Mouse (Mus musculus) left cerebral cortex, postnatal 25 days (tissue): Measurements from ENCODE around the gene Ttll6. TPM values are rescaled to one million over a fixed set of nuclear protein-coding genes. Genes with fewer than 3 reads are reported as not detected.

Experiments used
- DNase-seq, 2 experiments: peaks; one replicate each; pipeline ENCODE4 v3.0.0; 2022; ENCODE audit warnings: low spot score in 2 of 2, mixed read lengths in 1 of 2
- intact Hi-C: fragments of 180-260 bp; cut with DNase I; formaldehyde crosslinking; loops from one replicate; pipeline ENCODE4 v1.15.1; 2025
- total RNA-seq, 2 experiments: library from RNA; stranded (reverse); gene quantifications; 2 replicates each; pipeline ENCODE4 v1.2.3; 2021

Gene Ttll6
- total RNA-seq, 2 experiments from 2014 or later: not detected

DNA sequence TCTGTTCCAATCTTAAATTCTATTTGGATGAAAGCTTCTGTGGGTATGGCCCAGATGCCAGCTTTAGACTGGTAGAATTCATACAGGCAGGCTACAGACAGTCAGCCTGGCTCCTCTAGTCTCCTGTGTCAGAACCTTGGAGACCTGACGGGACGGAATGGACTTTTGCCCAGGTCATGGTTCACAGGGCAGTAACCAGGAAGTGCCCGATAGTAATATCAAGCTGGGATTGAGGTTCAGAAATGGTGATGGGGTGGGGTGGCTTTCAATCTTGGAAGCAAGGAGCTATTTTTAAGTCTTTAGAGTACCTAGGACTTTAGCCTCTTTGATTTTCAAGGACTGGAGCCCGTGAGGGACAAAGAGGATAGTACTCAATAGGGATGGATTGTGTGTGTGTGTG, 53.7 kb downstream of the Ttll6 start:
- intact Hi-C loops: no loop called here
- DNase-seq: no peak

DNA sequence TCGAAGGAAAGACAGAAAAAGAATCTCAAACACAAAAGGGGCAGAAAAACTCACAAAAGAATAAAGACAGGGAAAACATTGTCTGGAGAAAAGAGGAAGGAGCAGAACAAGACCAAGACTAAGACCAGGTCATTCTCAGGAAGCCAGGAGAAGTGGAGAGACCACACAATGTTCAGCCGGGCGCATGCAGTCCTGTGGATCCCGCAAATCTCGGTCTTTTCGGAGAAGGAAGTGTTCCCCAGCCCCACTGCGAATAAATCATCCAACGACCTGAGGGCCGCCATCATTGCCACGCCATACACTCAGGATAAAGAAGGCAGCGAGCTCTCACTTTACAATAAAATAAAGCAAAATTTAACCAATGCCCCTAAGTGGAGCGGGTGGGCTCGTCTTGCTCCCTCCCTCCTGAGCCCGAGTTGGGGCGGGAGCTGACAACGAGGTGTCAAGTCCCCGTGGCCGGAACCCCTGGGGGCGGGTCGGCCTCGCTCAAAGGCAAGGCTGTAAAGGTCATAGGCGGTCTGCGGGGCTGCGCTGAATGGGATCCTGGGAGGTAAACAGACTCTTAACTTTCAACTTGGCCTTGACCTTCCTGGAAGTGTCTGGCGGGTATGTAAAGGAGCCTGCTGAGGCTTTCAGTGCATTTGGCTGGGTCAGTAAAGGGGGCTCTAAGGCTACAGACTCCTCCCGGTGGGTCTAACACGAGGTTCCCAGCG, 56.4 kb downstream of the Ttll6 start:
- intact Hi-C loops: loop anchor here (5.0 to 10.0 kb wide), 3 partner anchors 275 to 1038 kb away; partner anchors contain the start of gene B4galnt2
- no peak for DNase-seq

DNA sequence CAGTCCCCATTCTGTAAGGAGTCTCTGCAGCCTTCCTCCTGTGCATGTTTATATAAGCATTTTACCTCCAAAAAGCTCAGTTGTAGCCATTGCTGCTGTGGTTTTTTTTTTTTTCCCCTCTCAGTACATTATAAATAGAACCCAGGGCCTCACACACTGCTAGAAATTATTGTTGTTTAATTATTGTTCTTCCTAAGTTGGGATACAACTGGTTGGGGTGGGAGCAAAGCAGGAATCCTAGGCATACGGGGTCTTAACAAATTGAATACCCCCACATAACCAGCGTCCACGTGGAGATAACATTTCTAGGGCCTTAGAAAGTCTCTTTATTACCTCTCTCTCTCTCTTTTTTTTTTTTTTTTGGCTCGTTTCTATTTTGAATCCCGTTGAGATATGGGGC, 57.5 kb downstream of the Ttll6 start:
- intact Hi-C loops: loop anchor here (5.0 to 10.0 kb wide), 3 partner anchors 276 to 1039 kb away; partner anchors contain the start of gene B4galnt2

DNA sequence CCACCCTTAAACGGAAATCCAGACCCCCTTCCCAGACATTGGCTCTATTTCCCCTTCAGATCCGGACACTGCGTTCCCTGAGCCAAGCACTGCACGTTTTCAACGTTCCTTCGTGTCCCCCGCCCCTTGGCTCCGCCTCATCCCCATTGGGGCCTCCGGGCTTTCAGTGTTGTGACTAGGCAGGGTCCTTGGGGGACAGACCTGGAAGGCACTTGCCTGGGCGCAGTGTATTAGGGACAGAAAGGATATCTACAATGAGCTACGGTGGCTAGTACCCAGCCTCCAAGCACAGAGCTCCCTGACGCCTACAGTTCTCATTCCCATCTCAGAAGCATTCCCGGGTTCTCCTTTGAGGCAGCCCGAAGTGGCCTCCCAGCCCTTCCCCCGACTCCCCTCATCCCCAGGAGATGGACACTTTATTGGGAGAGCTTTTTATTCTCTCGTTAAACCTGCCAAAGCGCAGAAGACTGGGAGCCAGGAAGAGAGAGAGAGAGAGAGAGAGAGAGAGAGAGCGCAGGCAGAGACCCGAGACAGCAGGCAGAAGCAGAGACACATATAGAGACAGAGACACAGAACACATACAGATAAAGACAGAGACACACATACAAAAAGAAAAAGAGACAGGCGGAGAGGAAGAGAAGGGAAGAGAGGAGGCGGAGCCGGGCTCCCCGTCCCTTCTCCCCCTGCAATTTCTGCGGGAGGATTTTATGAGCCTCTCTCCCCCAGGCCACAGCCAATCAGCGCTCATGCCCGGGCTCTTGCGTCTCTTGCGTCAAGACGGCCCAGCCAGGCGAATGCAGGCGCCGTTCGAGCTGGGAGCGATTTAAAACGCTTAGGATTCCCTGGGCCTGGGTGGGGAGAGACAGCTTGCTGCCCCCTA, 60.2 kb downstream of the Ttll6 start, which contains the start of gene Hoxb13:
Hoxb13 (plus strand) TSS at position 796 of the 880 bp plus-strand sequence.
- intact Hi-C loops: loop anchor here (5.0 to 10.0 kb wide), 3 partner anchors 279 to 1041 kb away; partner anchors contain the start of gene B4galnt2
- no peak for DNase-seq

More for the DNA sequence above, 57.5 kb downstream of the Ttll6 start:
- no peak for DNase-seq

DNA sequence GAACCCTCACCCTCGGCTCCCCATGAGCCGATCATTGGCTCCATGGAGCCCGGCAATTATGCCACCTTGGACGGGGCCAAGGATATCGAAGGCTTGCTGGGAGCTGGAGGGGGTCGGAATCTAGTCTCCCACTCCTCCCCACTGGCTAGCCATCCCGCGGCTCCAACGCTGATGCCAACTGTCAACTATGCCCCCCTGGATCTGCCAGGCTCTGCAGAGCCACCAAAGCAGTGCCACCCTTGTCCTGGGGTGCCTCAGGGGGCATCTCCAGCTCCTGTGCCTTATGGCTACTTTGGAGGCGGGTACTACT, 60.8 kb downstream of the Ttll6 start:
- DNase-seq: no peak
- intact Hi-C loops: loop anchor here (5.0 to 10.0 kb wide), 3 partner anchors 280 to 1042 kb away; partner anchors contain the start of gene B4galnt2

DNA sequence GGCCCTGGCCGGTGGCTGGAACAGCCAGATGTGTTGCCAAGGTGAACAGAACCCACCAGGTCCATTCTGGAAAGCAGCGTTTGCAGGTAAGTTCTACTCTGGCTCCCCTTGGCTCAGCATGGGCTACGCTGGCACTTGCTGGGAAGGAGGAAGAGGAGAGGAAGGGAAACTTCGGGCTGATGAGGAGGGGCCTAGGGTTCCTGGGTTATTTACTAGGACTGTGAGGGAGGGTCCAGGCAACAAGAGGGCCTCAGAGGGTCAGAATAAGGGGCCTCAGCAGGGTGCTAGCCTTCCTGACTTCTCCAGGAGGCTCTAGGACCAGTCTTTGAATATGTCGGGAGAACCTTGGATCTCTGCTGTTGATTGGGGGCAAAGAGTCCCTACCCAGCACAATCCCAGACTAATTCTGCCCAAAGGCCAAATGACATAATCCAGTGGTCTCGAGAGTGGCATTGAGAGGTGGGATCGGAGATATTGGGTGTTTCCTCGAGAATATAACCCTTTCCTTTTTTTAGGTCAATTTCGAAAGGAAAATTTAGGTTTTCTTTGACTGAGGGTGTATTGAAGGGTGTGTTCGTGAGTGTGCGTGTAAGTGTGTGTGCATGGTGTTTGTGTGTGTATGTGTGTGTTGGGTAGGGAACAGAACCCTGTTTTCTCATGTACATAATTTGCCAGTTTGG, 61.5 kb downstream of the Ttll6 start:
- no peak for DNase-seq
- intact Hi-C loops: loop anchor here (5.0 to 10.0 kb wide), 4 partner anchors 157 to 1043 kb away; partner anchors contain the start of genes B4galnt2 and Hoxb2

DNA sequence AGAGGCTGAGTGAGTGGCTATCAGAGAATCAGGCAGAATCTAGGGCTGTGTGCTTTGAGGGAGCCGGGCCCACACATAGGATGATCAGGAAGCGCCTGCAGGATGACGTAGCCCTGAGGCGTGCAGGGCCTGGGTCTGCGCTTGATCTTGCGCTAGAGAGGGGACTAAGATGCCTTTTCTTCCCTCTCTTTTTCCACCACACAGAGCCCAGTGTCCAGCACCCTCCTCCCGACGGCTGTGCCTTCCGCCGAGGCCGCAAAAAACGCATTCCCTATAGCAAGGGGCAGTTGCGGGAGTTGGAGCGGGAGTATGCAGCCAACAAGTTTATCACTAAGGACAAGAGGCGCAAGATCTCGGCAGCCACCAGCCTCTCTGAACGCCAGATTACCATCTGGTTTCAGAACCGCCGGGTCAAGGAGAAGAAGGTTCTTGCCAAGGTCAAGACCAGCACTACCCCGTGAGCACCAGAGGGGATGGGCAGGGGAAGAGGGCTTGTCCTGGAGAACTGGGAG, 62.2 kb downstream of the Ttll6 start:
- intact Hi-C loops: loop anchor here (5.0 to 10.0 kb wide), 3 partner anchors 156 to 549 kb away; partner anchors contain the start of genes B4galnt2 and Hoxb2
- DNase-seq: no peak

DNA sequence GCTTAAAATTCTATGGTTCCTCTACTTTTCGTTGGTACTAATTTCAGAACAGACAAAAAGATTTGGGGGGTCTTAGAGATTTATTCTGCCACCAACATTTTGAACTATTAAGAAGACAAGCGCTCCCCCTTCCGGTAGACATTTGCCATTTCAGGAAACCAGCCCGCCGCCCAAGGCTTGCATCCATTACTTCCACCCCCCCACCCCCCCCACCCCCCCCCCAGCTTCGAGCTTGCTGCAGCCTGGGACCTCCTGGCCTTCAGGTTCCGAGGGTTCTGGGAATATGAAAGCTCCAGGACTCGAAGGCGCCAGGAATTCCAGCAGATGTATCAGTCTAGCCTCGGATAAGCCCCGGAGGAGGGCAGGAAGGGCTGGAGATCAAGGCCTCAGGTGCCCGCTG, 65.1 kb downstream of the Ttll6 start:
- DNase-seq: no peak
- intact Hi-C loops: loop anchor here (5.0 to 10.0 kb wide), 3 partner anchors 154 to 546 kb away; partner anchors contain the start of genes B4galnt2 and Hoxb2

DNA sequence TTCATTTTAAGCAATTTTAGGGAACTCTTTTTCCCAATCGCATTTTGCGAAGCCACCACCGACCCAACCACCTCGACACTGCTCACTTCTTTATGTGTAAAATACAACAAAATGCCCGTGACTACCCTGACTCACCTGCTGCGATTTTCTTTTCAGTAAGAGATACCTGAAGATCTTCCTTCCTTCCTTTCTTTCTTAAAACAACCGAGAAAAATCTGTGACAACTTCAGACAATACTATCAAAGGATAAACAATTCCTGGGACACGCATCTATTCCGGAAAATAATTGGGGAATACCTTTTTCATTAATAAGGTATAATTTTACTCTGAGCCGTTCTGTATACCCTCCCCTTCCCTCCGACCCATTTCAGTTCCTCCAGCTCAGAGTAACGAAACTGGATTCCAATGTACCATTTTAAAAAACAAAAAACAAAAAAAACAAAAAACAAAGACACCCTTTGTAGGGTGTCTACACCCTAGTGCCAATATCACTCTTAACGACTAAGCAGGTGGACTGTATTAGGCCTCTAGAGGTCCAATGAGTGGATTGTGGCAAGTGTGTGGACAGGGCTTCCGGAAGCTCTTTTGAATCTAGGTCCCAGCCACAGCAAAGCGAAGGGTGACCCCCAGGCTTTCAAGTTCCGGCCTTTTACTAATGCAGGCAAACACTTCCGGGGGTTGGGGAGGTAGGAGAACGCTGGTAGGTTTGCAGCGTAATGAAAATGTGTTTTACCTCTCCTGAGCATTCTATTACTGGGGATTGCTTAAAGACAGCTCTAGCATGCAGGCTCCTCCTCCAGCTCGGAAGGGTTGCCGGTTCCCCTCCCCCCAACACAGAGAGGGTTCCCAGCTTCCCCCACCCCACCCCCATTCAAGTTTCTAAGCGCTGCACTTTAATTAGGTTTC, 65.8 kb downstream of the Ttll6 start:
- intact Hi-C loops: loop anchor here (5.0 to 10.0 kb wide), 6 partner anchors 68 to 545 kb away; partner anchors contain the start of genes B4galnt2, Hoxb2 and Igf2bp1
- no peak for DNase-seq

DNA sequence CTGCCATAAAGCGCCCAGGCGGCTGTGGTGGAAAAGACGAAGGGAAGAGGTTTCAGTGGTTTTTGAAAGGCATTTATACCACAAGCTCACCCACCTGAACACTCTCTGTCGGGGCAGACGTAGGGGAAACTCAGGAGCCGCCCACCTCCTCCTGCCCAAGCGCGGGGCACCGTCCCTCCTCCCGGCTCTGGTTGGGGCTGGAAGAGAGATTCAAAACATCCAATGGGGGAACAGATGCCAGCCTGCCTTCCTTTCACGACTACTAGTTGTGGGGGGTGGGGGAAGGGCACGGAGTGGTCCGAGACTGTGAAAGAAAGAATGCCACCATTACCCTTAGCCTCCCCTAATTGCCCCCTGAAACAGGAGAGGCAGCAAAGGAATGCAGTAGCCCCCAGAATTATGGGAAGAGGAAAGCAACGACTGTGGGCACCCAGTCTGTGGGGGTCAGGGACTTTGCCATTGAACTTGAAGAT, 66.6 kb downstream of the Ttll6 start:
- intact Hi-C loops: loop anchor here (5.0 kb wide), 3 partner anchors 67 to 193 kb away; partner anchors contain the start of gene Igf2bp1
- no peak for DNase-seq

DNA sequence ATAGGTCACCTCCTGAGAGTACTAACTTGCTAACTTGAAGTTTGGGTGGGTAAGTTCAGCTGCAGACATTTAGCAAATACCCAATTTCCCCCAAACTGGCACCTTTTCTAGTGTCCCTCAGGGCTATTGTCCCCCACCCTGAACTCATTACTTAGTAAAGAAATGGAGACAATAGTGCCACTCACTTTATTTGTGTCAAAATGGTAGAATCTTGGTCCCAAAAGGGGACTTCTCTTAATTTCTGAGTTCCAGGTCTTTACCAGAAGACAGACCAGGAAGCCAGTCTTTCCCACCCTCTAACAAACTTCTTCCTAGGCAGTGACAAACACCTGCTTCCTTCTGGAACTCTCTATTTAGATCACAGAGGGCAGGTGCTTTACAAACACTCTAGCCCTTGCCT, 68.2 kb downstream of the Ttll6 start:
- intact Hi-C loops: loop anchor here (5.0 kb wide), 3 partner anchors 66 to 194 kb away; partner anchors contain the start of gene Igf2bp1
- DNase-seq: no peak

DNA sequence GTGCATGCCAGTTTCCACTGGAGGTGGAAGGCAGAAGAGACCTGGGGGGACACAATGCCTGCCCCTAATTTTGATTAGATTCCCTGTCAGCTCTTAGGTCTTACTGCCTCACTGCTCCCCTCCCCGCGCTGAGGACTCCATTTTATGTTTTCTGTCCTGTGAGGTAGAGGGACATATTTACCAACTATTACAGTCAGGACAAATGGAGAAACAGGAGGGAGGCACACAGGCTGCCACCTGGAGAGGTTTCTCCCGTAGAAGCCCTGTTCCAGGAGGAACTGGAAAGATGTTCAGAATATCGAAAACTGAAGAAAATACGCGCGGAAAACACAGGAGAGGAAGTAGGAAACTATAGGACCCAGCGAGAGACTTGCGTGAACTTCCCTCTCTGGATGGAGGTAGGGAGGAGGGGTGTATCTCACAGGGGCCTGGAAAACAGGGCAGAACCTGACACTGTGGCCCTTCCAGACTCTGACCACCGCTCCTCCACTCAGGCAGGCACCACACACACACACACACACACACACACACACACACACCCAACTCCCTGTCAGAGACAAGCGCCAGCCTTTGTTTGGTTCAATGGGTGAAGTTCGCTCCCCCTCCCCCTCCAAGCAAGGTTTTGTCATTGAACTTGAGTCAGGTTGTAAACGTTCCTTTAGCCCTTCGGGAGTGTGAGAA, 69.0 kb downstream of the Ttll6 start:
- intact Hi-C loops: loop anchor here (5.0 kb wide), 3 partner anchors 65 to 195 kb away; partner anchors contain the start of gene Igf2bp1
- no peak for DNase-seq

DNA sequence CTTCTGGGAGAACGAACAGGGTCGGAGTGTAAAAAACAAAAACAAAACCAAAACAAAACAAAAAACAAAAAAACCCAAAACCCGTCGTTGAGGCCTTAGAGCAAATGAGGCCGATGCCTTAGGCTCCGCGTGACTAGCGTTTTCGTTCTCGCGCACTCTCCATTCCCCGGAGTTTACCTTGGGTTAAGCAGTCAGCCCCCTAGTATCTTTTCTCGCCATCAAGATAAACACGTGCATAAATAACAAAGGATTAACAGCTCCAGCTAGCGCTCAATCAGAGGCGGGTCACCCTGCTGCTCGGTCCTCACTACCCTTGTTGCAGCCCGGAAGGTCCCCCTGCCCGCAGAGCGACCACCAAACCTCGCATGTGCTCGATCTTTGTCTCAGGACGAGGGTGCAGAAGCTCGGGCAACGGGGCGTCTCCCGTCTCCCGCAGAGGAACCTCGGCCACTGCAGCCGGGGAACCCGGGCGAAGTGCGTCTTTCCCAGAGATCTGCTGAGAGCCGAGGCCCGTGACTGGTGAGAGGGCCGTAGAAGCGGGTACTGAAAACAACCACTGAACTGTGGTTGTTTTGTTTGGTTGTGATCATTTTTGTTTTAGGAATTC, 69.7 kb downstream of the Ttll6 start:
- intact Hi-C loops: loop anchor here (5.0 kb wide), 3 partner anchors 64 to 196 kb away; partner anchors contain the start of gene Igf2bp1
- no peak for DNase-seq

DNA sequence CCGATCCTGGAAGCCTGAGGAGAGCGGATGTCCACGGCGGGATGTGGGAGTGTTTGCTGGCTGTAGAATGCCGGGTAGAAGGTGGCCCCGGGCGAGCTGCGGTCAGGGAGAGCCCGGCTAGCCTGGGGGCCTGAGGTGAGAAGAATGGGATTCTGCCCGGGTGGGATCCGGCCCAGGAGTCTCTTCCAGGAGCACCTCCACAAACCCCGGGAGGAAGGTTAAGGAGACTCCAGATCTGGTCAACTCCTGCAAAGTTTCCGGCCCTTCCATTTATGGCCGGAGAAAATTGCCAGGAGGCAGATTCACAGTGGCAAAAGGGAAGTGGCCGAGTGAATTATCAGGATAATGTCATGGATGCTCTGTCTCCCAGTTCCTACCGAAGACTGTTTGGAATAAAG, 70.2 kb downstream of the Ttll6 start:
- DNase-seq: no peak
- intact Hi-C loops: loop anchor here (5.0 kb wide), 3 partner anchors 64 to 196 kb away; partner anchors contain the start of gene Igf2bp1

DNA sequence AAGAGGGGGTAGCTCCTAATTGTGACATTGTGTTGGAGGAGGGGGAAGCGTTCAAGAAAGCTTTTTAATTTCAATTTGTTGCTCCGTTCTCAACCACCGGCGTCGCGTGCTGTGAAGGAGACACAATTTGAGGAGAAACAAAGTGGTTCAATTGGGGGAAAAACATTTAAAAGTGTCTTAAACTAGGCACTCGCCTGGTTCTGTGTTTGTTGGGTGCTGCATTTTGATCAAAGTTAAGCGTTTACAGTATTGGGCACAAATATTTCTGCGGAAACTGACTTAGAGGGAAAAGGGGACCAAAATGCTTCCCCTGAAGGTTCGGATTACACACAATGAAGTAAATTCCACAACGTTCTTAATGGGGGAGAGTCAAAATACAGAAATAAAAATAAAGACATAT, 70.8 kb downstream of the Ttll6 start:
- intact Hi-C loops: loop anchor here (5.0 kb wide), 3 partner anchors 63 to 197 kb away; partner anchors contain the start of gene Igf2bp1
- DNase-seq: no peak

DNA sequence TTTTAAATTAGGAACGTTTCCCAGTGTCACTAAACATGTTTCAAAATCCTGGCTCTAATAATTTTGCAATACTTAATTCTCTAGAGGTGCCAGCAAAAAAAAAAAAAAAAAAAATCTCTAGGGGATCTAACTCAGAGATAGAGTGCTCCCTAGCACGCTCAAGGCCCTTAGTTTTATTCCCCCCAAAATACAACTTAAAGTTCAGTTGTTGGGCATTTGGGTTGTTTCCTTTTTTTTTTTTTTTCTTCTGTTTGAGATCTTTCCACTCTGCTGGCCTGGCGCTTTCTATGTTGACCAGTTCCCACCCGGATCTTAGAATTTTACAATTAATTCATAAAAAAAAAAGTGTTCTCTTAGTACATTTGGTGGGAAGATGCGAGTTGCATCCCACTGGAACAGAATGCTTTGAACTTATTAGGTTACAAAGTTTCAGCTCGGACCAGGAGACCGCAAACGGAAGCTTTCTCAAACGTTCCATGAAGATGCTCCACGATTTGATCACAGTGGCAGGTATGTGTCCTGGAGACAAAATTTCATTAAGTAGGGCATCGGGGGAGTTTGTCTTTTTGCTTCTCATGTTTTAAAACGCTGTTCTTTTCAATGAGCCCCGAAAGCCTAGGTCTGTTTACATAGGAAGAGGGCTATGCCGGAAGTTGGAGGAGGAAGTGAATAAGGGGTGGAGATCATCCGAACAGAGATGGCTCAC, 72.0 kb downstream of the Ttll6 start:
- no peak for DNase-seq
- intact Hi-C loops: loop anchor here (5.0 kb wide), 1 partner anchor 47 kb away; no protein-coding TSS in a partner anchor
